Mouse (Mus musculus) small intestine, adult 2 months (tissue): ENCODE data around the gene Tmem235. TPM values are rescaled to one million over a fixed set of nuclear protein-coding genes. Genes with fewer than 3 reads are reported as not detected.
A peak's percentile ranks its signal among the peaks of the same experiment; 100 is the strongest.

ENCODE experiments used
- H3K27ac ChIP-seq: fragments of 200-500 bp; 2 replicates; pipeline ENCODE4 v1.5.1; 2012; ENCODE audit warnings: low read depth, low read length, control low read depth, inconsistent platforms; ENCODE audit not compliant: insufficient read depth
- H3K27me3 ChIP-seq: fragments of 200-500 bp; 2 replicates; pipeline ENCODE4 v1.6.1; 2012; ENCODE audit warnings: mild to moderate bottlenecking, moderate library complexity, low read length, inconsistent platforms; ENCODE audit not compliant: control insufficient read depth, insufficient read depth
- H3K36me3 ChIP-seq: fragments of 200-500 bp; 2 replicates; pipeline ENCODE4 v1.6.1; 2012; ENCODE audit warnings: mild to moderate bottlenecking, low read length, control low read depth, inconsistent platforms; ENCODE audit not compliant: control insufficient read depth, insufficient read depth
- H3K4me1 ChIP-seq: fragments of 200-500 bp; 2 replicates; pipeline ENCODE4 v1.6.1; 2012; ENCODE audit warnings: low read length, inconsistent platforms, mixed read lengths; ENCODE audit not compliant: control insufficient read depth, insufficient read depth, insufficient read length
- H3K4me3 ChIP-seq: fragments of 200-500 bp; 2 replicates; pipeline ENCODE4 v1.5.1; 2012; ENCODE audit warnings: low read depth, mild to moderate bottlenecking, control low read depth, inconsistent platforms, low read length, moderate library complexity
- CTCF ChIP-seq: fragments of 200-500 bp; IDR thresholded peaks from 2 replicates; pipeline ENCODE4 v1.5.1; 2012; ENCODE audit warnings: low read depth, mild to moderate bottlenecking, control low read depth, inconsistent platforms, low read length, moderate library complexity, mixed read lengths; ENCODE audit not compliant: insufficient replicate concordance, insufficient read length; ENCODE audit errors: extremely low read depth
- POLR2A ChIP-seq: fragments of 200-500 bp; IDR thresholded peaks from 2 replicates; pipeline ENCODE4 v1.6.1; 2012; ENCODE audit warnings: low read depth, mild to moderate bottlenecking, control low read depth, inconsistent platforms, low read length, moderate library complexity
- WGBS: fragments of 180-500 bp; shearing (Covaris S2); methylation state at CpG from one replicate; pipeline ENCODE4 v1.1.7; 2018; 5-methylcytosine and 5-hydroxymethylcytosine counted together
- polyA plus RNA-seq: library from polyadenylated mRNA; depleted of rRNA; stranded (reverse); fragments of >200 nt; gene quantifications from 2 replicates; pipeline ENCODE4 v1.2.3, GENCODE M21; 2012

The Tmem235 gene
- polyA plus RNA-seq, 1 experiment = 0.11 TPM

GRCm38 (mm10) chr11:117826916-117827315 lies 33.6 kb upstream of the Tmem235 start:
- peaks cover 54% of the 10 kb centered on the region for H3K4me1 ChIP-seq
- H3K4me3 ChIP-seq = 0 out of 2 replicates have a peak overlapping the region, but pooled peaks have one; percentile 0
- H3K27ac ChIP-seq = peak overlapping the region; percentile 97
- H3K36me3 ChIP-seq = 0 out of 2 replicates have a peak, but pooled peaks cover 2% of the 10 kb centered on the region
- no peaks in the 10 kb centered on the region for H3K27me3 ChIP-seq
- TF ChIP-seq POLR2A (no peak), CTCF (no peak)
- 37% methylated on average over 8 of the region's 8 CpGs for WGBS

DNA sequence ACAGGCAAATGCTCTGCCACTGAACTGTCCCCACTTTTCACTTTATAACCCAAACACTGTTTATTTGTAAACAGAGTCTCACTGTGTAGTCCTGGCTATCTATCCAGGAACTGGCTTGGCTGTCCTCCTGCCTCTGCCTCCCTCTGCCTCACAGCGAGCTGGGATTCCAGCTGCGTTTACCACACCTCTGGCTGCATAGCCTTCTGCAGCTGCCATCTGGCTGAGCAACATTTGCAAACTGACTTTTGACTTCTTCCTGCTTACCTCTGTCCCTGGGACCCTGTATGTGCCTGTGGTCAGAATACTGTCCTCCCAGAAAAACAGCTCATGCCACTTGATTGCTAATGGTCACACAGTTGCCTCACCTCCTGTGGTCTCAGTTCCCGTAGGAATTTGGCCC lies 33.2 kb upstream of the Tmem235 start:
- no peak for TF ChIP-seq CTCF
- no peak for TF ChIP-seq POLR2A
- Histone ChIP-seq H3K4me1 (peaks cover 51% of the 10 kb centered on the region), H3K27ac (peak overlapping the region; percentile 97), H3K4me3 (peak overlapping the region; percentile 38), H3K36me3 (0 out of 2 replicates have a peak, but pooled peaks cover 2% of the 10 kb centered on the region), H3K27me3 (no peaks in the 10 kb centered on the region)
- WGBS = 17% methylated on average over 3 of the region's 3 CpGs

GRCm38 (mm10) chr11:117828149-117828887 lies 32.2 kb upstream of the Tmem235 start:
- Histone ChIP-seq H3K4me3 (peak overlapping the region; percentile 38), H3K27me3 (no peaks in the 10 kb centered on the region), H3K36me3 (no peaks in the 10 kb centered on the region), H3K27ac (peak overlapping the region; percentile 97), H3K4me1 (peaks cover 50% of the 10 kb centered on the region)
- TF ChIP-seq POLR2A (no peak), CTCF (no peak)
- WGBS = 12% methylated on average over 18 of the region's 18 CpGs

GRCm38 (mm10) chr11:117828888-117829604 lies 31.5 kb upstream of the Tmem235 start:
- Histone ChIP-seq H3K4me3 (no peak overlapping the region), H3K4me1 (peaks cover 54% of the 10 kb centered on the region), H3K36me3 (no peaks in the 10 kb centered on the region), H3K27ac (peak overlapping the region; percentile 97), H3K27me3 (no peaks in the 10 kb centered on the region)
- peak; percentile 52; the same call in 1 of the 2 replicates for TF ChIP-seq POLR2A
- TF ChIP-seq CTCF = no peak
- WGBS = 21% methylated on average over 9 of the region's 9 CpGs

GRCm38 (mm10) chr11:117829671-117830215 lies 30.8 kb upstream of the Tmem235 start:
- 9% methylated on average over 2 of the region's 2 CpGs for WGBS
- no peaks in the 10 kb centered on the region for H3K36me3 ChIP-seq
- peaks cover 57% of the 10 kb centered on the region for H3K4me1 ChIP-seq
- no peaks in the 10 kb centered on the region for H3K27me3 ChIP-seq
- TF ChIP-seq CTCF = no peak
- no peak for TF ChIP-seq POLR2A
- H3K27ac ChIP-seq = peak overlapping the region; percentile 97
- H3K4me3 ChIP-seq = no peak overlapping the region

DNA sequence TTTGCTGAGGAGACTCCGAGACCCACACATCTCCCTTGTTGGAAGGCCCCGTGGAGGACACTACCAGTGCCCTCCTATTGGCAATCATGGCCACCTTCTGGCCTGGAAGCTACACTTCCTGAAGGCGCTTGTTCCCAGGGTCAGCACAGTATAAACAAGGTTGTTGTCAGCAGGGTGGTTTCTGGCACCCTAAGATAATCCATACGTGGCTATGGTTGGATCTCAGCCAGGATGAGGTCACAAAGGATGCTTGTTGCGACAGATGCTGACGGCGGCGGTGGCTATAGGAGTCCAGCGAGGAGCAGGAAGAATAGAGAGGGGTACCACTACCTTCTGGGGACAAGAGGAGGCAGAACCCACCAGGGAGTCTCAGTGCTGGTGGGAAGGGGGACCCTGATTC lies 30.2 kb upstream of the Tmem235 start:
- H3K27ac ChIP-seq = peak overlapping the region; percentile 97
- WGBS = 27% methylated on average over 9 of the region's 9 CpGs
- H3K27me3 ChIP-seq = no peaks in the 10 kb centered on the region
- peaks cover 57% of the 10 kb centered on the region for H3K4me1 ChIP-seq
- no peaks in the 10 kb centered on the region for H3K36me3 ChIP-seq
- H3K4me3 ChIP-seq = no peak overlapping the region
- no peak for TF ChIP-seq CTCF
- no peak for TF ChIP-seq POLR2A
